Mouse (Mus musculus) left cerebral cortex, postnatal 4 days (tissue): ENCODE results near the gene Smarca5. TPM values are rescaled to one million over a fixed set of nuclear protein-coding genes. Genes with fewer than 3 reads are reported as not detected.

Experiments
- DNase-seq: peaks from one replicate; pipeline ENCODE4 v3.0.0-alpha.2; 2022
- intact Hi-C: fragments of 180-260 bp; cut with DNase I; formaldehyde crosslinking; loops from one replicate; pipeline ENCODE4 v1.15.1; 2025
- total RNA-seq, 2 experiments: library from RNA; stranded (reverse); gene quantifications; 2 replicates each; pipeline ENCODE4 v1.2.3; 2021

Smarca5 gene
- total RNA-seq, 2 experiments from 2014 or later = 47.9 to 51.8 TPM

DNA sequence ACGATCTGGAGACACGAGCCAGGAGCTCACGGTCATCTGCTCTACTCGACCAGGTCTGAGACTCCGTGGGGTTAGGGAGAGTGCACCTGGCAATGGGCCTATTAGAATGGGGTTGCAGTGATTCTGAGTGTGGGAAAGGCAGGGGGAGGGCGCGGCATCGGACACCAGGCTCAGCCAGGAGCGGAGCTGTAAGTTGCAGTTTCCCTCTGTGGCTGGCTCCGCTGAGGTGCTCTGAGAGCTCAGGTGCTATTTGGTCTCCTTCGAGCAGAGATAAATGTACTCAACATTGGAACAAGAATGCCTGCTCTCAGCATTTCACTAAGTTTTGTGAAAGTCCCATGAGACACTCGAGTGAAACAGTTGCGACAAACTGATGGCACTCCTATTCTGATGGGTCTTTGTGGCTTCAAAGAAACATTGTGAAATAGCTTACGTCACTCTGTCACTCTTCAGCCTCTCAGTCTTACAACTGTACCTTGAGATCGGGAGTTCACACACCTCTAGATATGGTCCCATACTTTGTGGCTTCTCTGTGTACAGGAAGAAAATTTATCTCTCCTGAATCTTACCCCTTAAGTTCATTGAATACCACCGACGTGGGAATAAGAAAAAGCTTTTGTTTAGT, 69.9 kb downstream of the Smarca5 start:
- DNase-seq = no peak
- intact Hi-C loops = no loop called here

- intact Hi-C loops = no loop called here
- DNase-seq = no peak
Observed at GRCm38 (mm10) chr8:80663476-80663875, 75.8 kb downstream of the Smarca5 start.

DNA sequence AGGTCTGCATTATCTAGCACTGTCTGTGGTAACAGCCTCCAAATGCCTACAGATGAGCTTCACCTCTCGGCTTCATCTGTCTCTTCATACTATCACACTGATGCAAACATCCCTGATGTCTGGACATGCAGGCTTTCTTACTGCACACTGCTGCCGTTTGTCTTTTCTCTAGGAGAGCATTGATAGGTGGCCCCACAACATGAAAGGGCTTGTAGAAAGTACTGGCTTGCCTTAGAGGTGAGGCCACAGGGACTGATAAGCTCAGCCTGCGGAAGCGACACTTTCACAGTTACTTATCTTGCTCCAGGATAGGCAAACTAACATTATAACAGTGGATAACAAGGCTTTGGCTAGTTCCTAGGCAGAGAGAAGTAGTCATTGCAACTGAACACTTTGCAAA, 78.2 kb downstream of the Smarca5 start:
- intact Hi-C loops = no loop called here
- DNase-seq = no peak

- no peak for DNase-seq
- intact Hi-C loops = no loop called here
Observed at GRCm38 (mm10) chr8:80657639-80658038, 81.7 kb downstream of the Smarca5 start.

Other genes starting within 250 kb of the Smarca5 start
- not detected for gene Gypa, start 245.7 kb downstream of the Smarca5 start, total RNA-seq
- gene Frem3, start 128.4 kb downstream of the Smarca5 start, total RNA-seq = under 1 TPM; 0.16 to 0.24 TPM
- 10 to 100 TPM; 15.0 to 16.1 TPM for gene Gab1, start 141.0 kb upstream of the Smarca5 start, total RNA-seq